In genomic region chr16:38608687-38609086, GRCm38 (mm10) we compare ENCODE assay signal across 24 mouse cellular contexts.
"Had no signal": no experiment of that assay in that cellular context is flagged by ENCODE, and none has a peak within 500 bp of the region (broad histone marks: within the 10 kb centered on the region; RNA-seq: fewer than 3 reads in every experiment).

No protein-coding gene starts in this region.

- H3K9ac ChIP-seq: heart, embryonic 13.5 days; heart, embryonic 15.5 days; hindbrain, embryonic 13.5 days; hindbrain, embryonic 15.5 days; limb, embryonic 12.5 days; liver, embryonic 13.5 days had no signal

- H3K4me1 ChIP-seq: heart, embryonic 13.5 days; heart, embryonic 15.5 days; hindbrain, embryonic 13.5 days; hindbrain, embryonic 15.5 days; limb, embryonic 10.5 days; limb, embryonic 12.5 days; liver, embryonic 13.5 days had no signal

- H3K27me3 ChIP-seq: heart, embryonic 13.5 days; heart, embryonic 15.5 days; hindbrain, embryonic 13.5 days; hindbrain, embryonic 15.5 days; limb, embryonic 12.5 days; liver, embryonic 13.5 days had no signal

- H3K9me3 ChIP-seq: heart, embryonic 15.5 days; hindbrain, embryonic 13.5 days; hindbrain, embryonic 15.5 days; limb, embryonic 10.5 days had no signal

- H3K4me3 ChIP-seq: heart, embryonic 13.5 days; heart, embryonic 15.5 days; hindbrain, embryonic 13.5 days; hindbrain, embryonic 15.5 days; left cerebral cortex, adult 2 months; limb, embryonic 10.5 days; limb, embryonic 12.5 days; liver, embryonic 13.5 days had no signal

- ATAC-seq: hindbrain, postnatal 0 days; intestine, embryonic 16.5 days had no signal

- H3K4me2 ChIP-seq: heart, embryonic 11.5 days; heart, embryonic 13.5 days; heart, embryonic 15.5 days; hindbrain, embryonic 13.5 days; hindbrain, embryonic 15.5 days; limb, embryonic 12.5 days; liver, embryonic 11.5 days; liver, embryonic 13.5 days had no signal

- DNase-seq: gastrocnemius, postnatal 14 days; gastrocnemius, postnatal 36 days; heart, adult 18-20 months; heart, postnatal 14 days; heart, postnatal 36 days; kidney, adult 11 months; kidney, adult 2 months; kidney, adult 9 months; kidney, postnatal 14 days; kidney, postnatal 36 days; liver; liver, embryonic 13.5 days had no signal

- H3K27ac ChIP-seq: heart, embryonic 13.5 days; heart, embryonic 15.5 days; hindbrain, embryonic 13.5 days; hindbrain, embryonic 15.5 days; hindbrain, postnatal 0 days; kidney, postnatal 0 days; left cerebral cortex, adult 2 months; limb, embryonic 10.5 days; limb, embryonic 12.5 days; liver, embryonic 13.5 days had no signal
